Mouse (Mus musculus): ENCODE results near the gene Irf3.
"Not testable (repeated sequence)": the region's sequence is repeated elsewhere in the genome, so short reads cannot be mapped to it uniquely, and the experiment has no call there.

The Irf3 gene

GRCm38 (mm10) chr7:45008411-45008810, 11.0 kb downstream of the Irf3 start:
- DNase-seq (ENCODE audit: low read depth, low spot score), result no peak
- H3K36me3 ChIP-seq (ENCODE audit: control insufficient read depth, insufficient read depth, low read length, poor library complexity, severe bottlenecking), result peaks cover 15% of the 10 kb centered on the region
- H3K27me3 ChIP-seq (ENCODE audit: control insufficient read depth, insufficient read depth, low read length, poor library complexity, severe bottlenecking), result no peaks in the 10 kb centered on the region

DNA sequence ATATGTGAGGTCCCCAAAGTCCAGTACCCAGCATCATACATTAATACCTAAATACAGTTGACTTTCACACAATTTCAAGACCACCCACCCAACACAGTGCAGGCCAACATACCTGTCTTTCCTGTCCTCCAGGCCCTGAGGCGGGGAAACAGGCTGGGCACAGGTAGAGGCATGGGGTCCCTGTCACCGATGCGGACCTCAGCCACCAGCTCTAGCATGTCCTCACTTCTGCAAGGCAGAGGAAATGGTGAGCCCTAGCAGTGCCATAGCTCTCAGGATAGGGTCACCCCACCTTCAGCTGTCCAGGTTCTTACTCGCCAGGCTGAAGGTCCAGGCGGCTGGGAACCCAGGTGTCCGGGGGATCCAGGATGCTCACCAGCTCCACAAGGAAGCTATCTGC, 14.6 kb downstream of the Irf3 start:
- peaks cover 5% of the 10 kb centered on the region for H3K36me3 ChIP-seq (ENCODE audit: control insufficient read depth, insufficient read depth, low read length, poor library complexity, severe bottlenecking)
- H3K27me3 ChIP-seq (ENCODE audit: control insufficient read depth, insufficient read depth, low read length, poor library complexity, severe bottlenecking), result no peaks in the 10 kb centered on the region
- no peak for DNase-seq (ENCODE audit: low read depth, low spot score)

GRCm38 (mm10) chr7:45012824-45013223, 15.4 kb downstream of the Irf3 start:
- Histone ChIP-seq H3K36me3 (ENCODE audit: control insufficient read depth, insufficient read depth, low read length, poor library complexity, severe bottlenecking) (peaks cover 3% of the 10 kb centered on the region; the same call in 1 of the 2 replicates), H3K27me3 (ENCODE audit: control insufficient read depth, insufficient read depth, low read length, poor library complexity, severe bottlenecking) (no peaks in the 10 kb centered on the region)
- no peak for DNase-seq (ENCODE audit: low read depth, low spot score)

DNA sequence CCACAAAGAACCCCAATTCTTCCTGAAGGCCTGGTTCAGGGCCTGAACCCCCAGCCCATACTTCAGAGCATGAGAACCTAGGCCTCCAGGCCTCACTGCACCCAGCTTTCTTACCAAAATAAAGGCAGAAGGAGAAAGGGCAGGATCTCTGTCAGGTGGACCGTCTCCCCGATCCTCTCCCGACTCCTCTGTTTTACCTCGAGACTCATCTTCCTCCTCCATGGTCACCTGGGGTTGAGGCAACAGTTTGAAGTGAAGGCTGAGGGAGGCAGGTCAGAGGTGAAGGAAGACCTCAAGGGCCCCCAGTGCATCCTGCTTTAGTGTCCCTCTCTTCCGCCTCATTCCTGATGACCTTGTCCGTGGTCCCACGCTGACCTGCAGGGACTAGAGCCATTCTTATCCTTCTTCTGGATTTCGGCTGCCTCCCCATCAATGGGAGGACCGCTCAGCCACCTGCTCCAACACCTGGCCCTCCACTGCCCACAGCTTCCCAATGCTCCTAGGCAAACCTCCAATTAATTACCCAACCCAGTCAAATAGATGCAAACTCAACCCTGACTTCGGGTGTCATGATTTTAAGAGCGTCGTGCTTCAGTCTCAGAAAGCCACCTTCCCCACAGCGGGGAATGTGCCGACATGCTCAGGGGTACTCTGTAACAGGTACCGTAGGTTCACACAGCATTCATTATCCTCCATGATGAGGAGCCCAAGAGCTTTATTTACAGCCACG, 16.1 kb downstream of the Irf3 start:
- Histone ChIP-seq H3K27me3 (ENCODE audit: control insufficient read depth, insufficient read depth, low read length, poor library complexity, severe bottlenecking) (no peaks in the 10 kb centered on the region), H3K36me3 (ENCODE audit: control insufficient read depth, insufficient read depth, low read length, poor library complexity, severe bottlenecking) (peaks cover 2% of the 10 kb centered on the region; the same call in 1 of the 2 replicates)
- no peak for DNase-seq (ENCODE audit: low read depth, low spot score)

DNA sequence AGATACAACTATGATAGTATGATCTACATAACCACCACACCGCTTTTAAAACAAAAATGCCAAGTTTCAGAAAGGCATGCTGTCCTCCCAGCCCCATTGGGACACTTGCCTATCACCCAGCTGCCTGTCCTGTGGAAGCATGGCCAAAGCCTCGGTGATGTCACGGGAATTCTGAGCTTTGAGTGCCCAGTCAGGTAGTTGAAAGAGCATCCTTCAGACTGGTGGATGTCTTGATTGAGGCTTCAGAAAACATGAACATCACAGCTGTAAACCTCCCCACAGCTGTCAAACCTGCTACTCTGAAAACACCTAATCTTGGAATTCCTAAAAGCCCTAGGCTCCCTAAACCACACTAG, 16.6 kb downstream of the Irf3 start:
- Histone ChIP-seq H3K27me3 (ENCODE audit: control insufficient read depth, insufficient read depth, low read length, poor library complexity, severe bottlenecking) (no peaks in the 10 kb centered on the region), H3K36me3 (ENCODE audit: control insufficient read depth, insufficient read depth, low read length, poor library complexity, severe bottlenecking) (peaks cover 2% of the 10 kb centered on the region; the same call in 1 of the 2 replicates)
- DNase-seq (ENCODE audit: low read depth, low spot score), result no peak

DNA sequence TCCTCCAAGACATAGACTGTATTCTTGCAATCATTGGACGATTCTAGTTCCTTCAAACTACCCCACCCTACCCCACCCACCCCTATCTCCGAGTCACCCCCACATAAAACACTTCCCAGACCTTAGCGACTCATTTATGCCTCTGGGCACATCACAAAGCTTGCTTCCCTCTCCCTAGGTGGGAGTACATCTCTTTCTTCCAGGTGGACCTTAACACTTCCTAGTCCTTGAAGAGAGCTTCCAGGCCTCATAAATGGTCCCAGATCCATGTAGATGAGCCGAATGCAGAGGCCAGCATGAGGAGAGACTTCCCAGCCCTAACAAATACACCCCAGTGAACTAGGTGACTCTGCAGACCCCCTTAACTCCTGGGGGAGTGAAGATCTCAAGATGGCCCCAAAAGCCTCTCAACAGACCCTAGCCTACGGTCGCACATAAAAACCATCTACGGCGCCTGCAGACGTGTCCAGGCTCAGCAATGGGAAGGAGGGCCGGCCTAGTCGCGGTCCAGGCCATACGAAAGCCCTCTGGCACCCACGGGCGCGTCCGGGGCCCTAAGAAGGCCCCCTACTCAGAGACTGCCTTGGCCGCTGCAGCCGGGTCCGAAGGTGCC, 18.0 kb downstream of the Irf3 start:
- no peak for DNase-seq (ENCODE audit: low read depth, low spot score)
- peaks cover 2% of the 10 kb centered on the region; the same call in 1 of the 2 replicates for H3K36me3 ChIP-seq (ENCODE audit: control insufficient read depth, insufficient read depth, low read length, poor library complexity, severe bottlenecking)
- no peaks in the 10 kb centered on the region for H3K27me3 ChIP-seq (ENCODE audit: control insufficient read depth, insufficient read depth, low read length, poor library complexity, severe bottlenecking)

GRCm38 (mm10) chr7:45015957-45016612, 18.6 kb downstream of the Irf3 start, which contains the start of gene Scaf1:
Scaf1 (minus strand) TSS chr7:45016363.
- peak; percentile 99 for DNase-seq (ENCODE audit: low read depth, low spot score)
- Histone ChIP-seq H3K27me3 (ENCODE audit: control insufficient read depth, insufficient read depth, low read length, poor library complexity, severe bottlenecking) (no peaks in the 10 kb centered on the region), H3K36me3 (ENCODE audit: control insufficient read depth, insufficient read depth, low read length, poor library complexity, severe bottlenecking) (peaks cover 2% of the 10 kb centered on the region; the same call in 1 of the 2 replicates)

- Histone ChIP-seq H3K36me3 (ENCODE audit: control insufficient read depth, insufficient read depth, low read length, poor library complexity, severe bottlenecking) (peaks cover 2% of the 10 kb centered on the region; the same call in 1 of the 2 replicates), H3K27me3 (ENCODE audit: control insufficient read depth, insufficient read depth, low read length, poor library complexity, severe bottlenecking) (no peaks in the 10 kb centered on the region)
- no peak for DNase-seq (ENCODE audit: low read depth, low spot score)
Measured at GRCm38 (mm10) chr7:45016761-45017160, 19.3 kb downstream of the Irf3 start.

DNA sequence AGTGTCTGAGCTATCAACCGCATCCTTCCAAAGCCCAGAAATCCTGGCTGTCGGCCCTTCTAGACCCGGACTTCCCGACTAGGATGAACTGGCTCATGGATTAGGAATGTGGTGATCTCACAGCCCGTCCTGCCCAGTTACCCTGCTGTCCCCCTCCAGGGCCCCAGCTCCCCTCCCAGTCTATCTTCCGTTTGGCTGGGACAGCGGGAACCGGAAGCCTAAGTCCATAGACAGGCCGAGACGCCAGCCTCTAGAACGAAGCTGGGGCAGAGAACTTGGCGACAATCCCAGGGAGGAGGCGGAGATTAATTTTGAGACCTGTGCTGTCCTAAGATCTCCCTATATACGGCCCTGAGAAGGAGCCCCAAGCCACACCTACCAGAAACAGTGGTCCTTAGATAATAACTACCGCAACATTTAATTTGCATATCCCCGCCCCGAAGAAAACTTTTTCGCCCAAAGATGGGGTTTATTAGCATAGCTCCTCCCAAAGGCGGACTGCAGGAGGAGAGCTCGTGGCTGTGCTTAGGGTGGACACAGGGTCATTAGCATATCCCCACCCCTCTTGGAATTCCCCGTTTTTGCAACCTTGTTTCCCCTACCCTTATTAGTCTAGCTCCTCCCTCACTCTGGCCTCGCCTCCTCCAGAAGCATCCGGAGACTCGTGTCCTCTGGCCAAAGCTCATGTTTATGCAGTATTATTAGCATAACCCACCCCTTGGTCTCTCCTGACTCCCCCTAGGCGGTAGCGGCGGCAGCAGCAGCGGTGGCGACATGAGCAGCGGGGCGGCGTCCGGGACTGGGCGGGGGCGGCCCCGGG, 20.0 kb downstream of the Irf3 start, which contains the start of gene Rras:
Gene Rras, plus strand, starts transcription at position 720 of the 820 bp plus-strand sequence.
- Histone ChIP-seq H3K36me3 (ENCODE audit: control insufficient read depth, insufficient read depth, low read length, poor library complexity, severe bottlenecking) (no peaks in the 10 kb centered on the region), H3K27me3 (ENCODE audit: control insufficient read depth, insufficient read depth, low read length, poor library complexity, severe bottlenecking) (no peaks in the 10 kb centered on the region)
- peak; percentile 99 for DNase-seq (ENCODE audit: low read depth, low spot score)

- no peaks in the 10 kb centered on the region for H3K36me3 ChIP-seq (ENCODE audit: control insufficient read depth, insufficient read depth, low read length, poor library complexity, severe bottlenecking)
- no peaks in the 10 kb centered on the region for H3K27me3 ChIP-seq (ENCODE audit: control insufficient read depth, insufficient read depth, low read length, poor library complexity, severe bottlenecking)
- no peak for DNase-seq (ENCODE audit: low read depth, low spot score)
Measured at GRCm38 (mm10) chr7:45019031-45019571, 21.7 kb downstream of the Irf3 start.

DNA sequence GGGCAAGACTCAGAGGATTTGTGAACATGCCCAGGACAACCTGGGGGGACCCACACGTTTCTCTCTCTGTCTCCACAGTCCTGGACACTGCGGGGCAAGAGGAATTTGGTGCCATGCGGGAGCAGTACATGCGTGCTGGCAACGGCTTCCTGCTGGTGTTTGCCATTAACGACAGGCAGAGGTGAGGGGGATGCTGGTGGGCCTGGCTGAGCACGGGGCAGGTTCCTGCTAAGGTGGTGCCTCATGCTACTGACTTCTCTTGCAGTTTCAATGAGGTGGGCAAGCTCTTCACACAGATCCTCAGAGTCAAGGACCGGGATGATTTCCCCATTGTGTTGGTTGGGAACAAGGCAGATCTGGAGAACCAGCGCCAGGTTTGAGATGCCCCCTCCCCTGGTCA, 22.8 kb downstream of the Irf3 start:
- no peaks in the 10 kb centered on the region for H3K27me3 ChIP-seq (ENCODE audit: control insufficient read depth, insufficient read depth, low read length, poor library complexity, severe bottlenecking)
- no peaks in the 10 kb centered on the region for H3K36me3 ChIP-seq (ENCODE audit: control insufficient read depth, insufficient read depth, low read length, poor library complexity, severe bottlenecking)
- DNase-seq (ENCODE audit: low read depth, low spot score), result no peak

DNA sequence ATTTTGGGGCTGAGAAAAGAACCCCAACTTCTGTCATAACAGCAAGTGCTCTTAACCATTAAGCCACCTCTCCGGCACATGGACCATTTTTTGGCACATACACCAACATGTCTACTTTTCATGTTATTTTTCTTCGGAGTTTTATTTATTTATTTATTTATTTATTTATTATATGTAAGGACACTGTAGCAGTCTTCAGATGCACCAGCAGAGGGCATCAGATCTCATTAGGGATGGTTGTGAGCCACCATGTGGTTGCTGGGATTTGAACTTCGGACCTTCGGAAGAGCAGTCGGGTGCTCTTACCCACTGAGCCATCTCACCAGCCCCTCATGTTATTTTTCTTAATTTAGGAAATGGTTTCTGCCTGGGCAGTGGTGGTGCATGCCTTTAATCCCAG, 26.3 kb downstream of the Irf3 start:
- not testable (repeated sequence) for H3K36me3 ChIP-seq (ENCODE audit: control insufficient read depth, insufficient read depth, low read length, poor library complexity, severe bottlenecking); H3K27me3 ChIP-seq (ENCODE audit: control insufficient read depth, insufficient read depth, low read length, poor library complexity, severe bottlenecking)
- peak; percentile 52 for DNase-seq (ENCODE audit: low read depth, low spot score)

DNA sequence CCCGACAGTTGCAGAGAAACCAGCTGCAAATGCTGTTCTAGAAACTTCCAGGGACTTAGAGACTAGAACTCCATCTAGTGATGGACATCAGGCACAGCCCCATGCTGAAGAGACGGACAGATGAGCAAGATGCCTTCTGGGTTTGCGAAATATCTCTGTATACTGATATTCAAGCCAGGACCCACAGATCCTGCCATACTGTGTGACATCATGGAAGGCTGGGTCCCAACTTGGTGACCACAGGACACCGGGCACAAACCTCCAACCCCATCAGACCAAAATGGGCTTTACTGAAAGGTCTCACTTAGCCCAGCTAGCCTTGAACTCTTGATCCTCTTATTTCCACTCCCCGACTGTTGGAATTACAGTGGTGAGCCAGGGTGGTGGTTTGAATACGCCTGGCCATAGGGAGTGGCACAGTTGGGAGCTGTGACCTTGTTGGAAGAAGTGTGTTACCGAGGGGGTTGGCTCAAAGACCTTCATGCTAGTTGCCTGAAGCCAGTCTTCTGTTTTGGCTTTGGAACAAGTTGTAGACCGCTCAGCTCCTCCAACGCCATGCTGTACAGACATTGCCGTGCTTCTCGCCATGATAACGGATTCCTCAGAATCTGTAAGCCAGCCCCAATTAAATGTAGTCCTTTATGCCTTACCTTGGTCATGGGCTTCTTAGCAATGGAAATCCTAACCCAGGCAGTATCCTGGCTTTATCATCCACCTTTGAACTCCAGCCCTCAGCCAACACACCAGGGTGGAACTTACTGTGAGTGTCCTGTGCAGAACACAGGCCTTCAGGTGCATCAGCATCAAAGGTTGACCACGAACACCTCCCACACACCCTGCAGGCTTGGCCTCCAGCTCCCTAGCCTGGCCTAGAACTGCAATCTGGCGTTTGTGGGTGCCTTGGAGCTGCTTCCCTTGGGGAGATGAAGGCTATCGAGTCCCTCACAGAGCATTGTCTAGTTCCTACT, 27.1 kb downstream of the Irf3 start:
- Histone ChIP-seq H3K27me3 (ENCODE audit: control insufficient read depth, insufficient read depth, low read length, poor library complexity, severe bottlenecking) (no peaks in the 10 kb centered on the region), H3K36me3 (ENCODE audit: control insufficient read depth, insufficient read depth, low read length, poor library complexity, severe bottlenecking) (no peaks in the 10 kb centered on the region)
- no peak for DNase-seq (ENCODE audit: low read depth, low spot score)
